Mouse (Mus musculus) embryo, embryonic 9.5 days (tissue): ENCODE results near the gene Tmcc2.

Source experiments
- DNase-seq: peaks from one replicate; pipeline ENCODE4 v3.0.0-alpha.2; 2017; ENCODE audit errors: extremely low spot score

The Tmcc2 gene

GRCm38 (mm10) chr1:132315889-132316624 lies 75.0 kb downstream of the Tmcc2 start, which contains the start of gene Nuak2:
Gene Nuak2, plus strand, starts transcription at chr1:132316126.
- peak; percentile 90 for DNase-seq

- DNase-seq = peak; percentile 74
These were observed 78.4 kb downstream of the Tmcc2 start for GRCm38 (mm10) chr1:132312703-132313102.

- DNase-seq = no peak
These were observed 79.0 kb downstream of the Tmcc2 start for GRCm38 (mm10) chr1:132312043-132312442.

GRCm38 (mm10) chr1:132311174-132311859 lies 79.8 kb downstream of the Tmcc2 start:
- no peak for DNase-seq

- no peak for DNase-seq
These were observed 80.3 kb downstream of the Tmcc2 start for GRCm38 (mm10) chr1:132310754-132311153.

GRCm38 (mm10) chr1:132308674-132309073 lies 82.4 kb downstream of the Tmcc2 start:
- no peak for DNase-seq

- no peak for DNase-seq
These were observed 83.1 kb downstream of the Tmcc2 start for GRCm38 (mm10) chr1:132307962-132308361.

GRCm38 (mm10) chr1:132306808-132307207 lies 84.3 kb downstream of the Tmcc2 start:
- no peak for DNase-seq
